Mouse (Mus musculus): ENCODE results near the gene Stk39. TPM values are rescaled to one million over a fixed set of nuclear protein-coding genes. Genes with fewer than 3 reads are reported as not detected.

Gene Stk39
- polyA plus RNA-seq (2015; fragmentation: Nextera tagmentation; extraction: Ambion mirVana) = 19.9 and 20.0 TPM in 2 replicates

- ATAC-seq (replicated peaks; ENCODE audit: low FRiP score) = peak; percentile 87
- Histone ChIP-seq H3K27me3 (0 out of 2 replicates have a peak, but pooled peaks cover 3% of the 10 kb centered on the region), H3K27ac (peak within 1 kb of the TSS; percentile 96), H3K4me3 (replicated peaks) (peak within 1 kb of the TSS; percentile 91), H3K4me1 (peaks cover 36% of the 10 kb centered on the region), H3K9ac (peak within 1 kb of the TSS; percentile 93), H3K9me3 (replicated peaks) (no peaks in the 10 kb centered on the region), H3K4me2 (peak within 1 kb of the TSS; percentile 92), H3K36me3 (no peaks in the 10 kb centered on the region)
- WGBS = under 1% methylated on average over 52 of the region's 99 CpGs
Measured at GRCm38 (mm10) chr2:68471759-68472550, at the start of gene Stk39. Gene Stk39, minus strand, starts transcription at chr2:68472268.

- ATAC-seq (replicated peaks; ENCODE audit: low FRiP score) = no peak
- Histone ChIP-seq H3K27ac (no peak overlapping the region), H3K9ac (no peak overlapping the region), H3K27me3 (no peaks in the 10 kb centered on the region), H3K36me3 (no peaks in the 10 kb centered on the region), H3K9me3 (replicated peaks) (no peaks in the 10 kb centered on the region), H3K4me1 (no peaks in the 10 kb centered on the region), H3K4me2 (no peak overlapping the region), H3K4me3 (replicated peaks) (no peak overlapping the region)
- 77% methylated on average over 2 of the region's 2 CpGs for WGBS
Measured at GRCm38 (mm10) chr2:68515409-68515808, 43.3 kb upstream of the Stk39 start.

- Histone ChIP-seq H3K9me3 (replicated peaks) (no peaks in the 10 kb centered on the region), H3K4me1 (0 out of 2 replicates have a peak, but pooled peaks cover 2% of the 10 kb centered on the region), H3K27me3 (no peaks in the 10 kb centered on the region), H3K4me3 (replicated peaks) (no peak overlapping the region), H3K4me2 (no peak overlapping the region), H3K9ac (no peak overlapping the region), H3K36me3 (no peaks in the 10 kb centered on the region), H3K27ac (no peak overlapping the region)
- ATAC-seq (replicated peaks; ENCODE audit: low FRiP score) = no peak
- 43% methylated on average over 2 of the region's 2 CpGs for WGBS
Measured at GRCm38 (mm10) chr2:68503202-68503601, 31.1 kb upstream of the Stk39 start.

GRCm38 (mm10) chr2:68502734-68503133 is 30.7 kb upstream of the Stk39 start:
- Histone ChIP-seq H3K4me1 (0 out of 2 replicates have a peak, but pooled peaks cover 2% of the 10 kb centered on the region), H3K9ac (no peak overlapping the region), H3K4me2 (no peak overlapping the region), H3K27ac (no peak overlapping the region), H3K9me3 (replicated peaks) (no peaks in the 10 kb centered on the region), H3K27me3 (no peaks in the 10 kb centered on the region), H3K4me3 (replicated peaks) (no peak overlapping the region), H3K36me3 (no peaks in the 10 kb centered on the region)
- WGBS = 50% methylated on average over 4 of the region's 4 CpGs
- no peak for ATAC-seq (replicated peaks; ENCODE audit: low FRiP score)

GRCm38 (mm10) chr2:68502236-68502635 is 30.2 kb upstream of the Stk39 start:
- 41% methylated on average over 2 of the region's 2 CpGs for whole genome bisulfite sequencing
- no peaks in the 10 kb centered on the region for H3K9me3 ChIP-seq (replicated peaks)

GRCm38 (mm10) chr2:68486275-68486674 is 14.2 kb upstream of the Stk39 start:
- Histone ChIP-seq H3K9ac (no peak overlapping the region), H3K4me3 (replicated peaks) (no peak overlapping the region), H3K9me3 (replicated peaks) (no peaks in the 10 kb centered on the region), H3K36me3 (no peaks in the 10 kb centered on the region), H3K27me3 (no peaks in the 10 kb centered on the region), H3K4me1 (no peaks in the 10 kb centered on the region), H3K27ac (no peak overlapping the region), H3K4me2 (no peak overlapping the region)
- no peak for ATAC-seq (replicated peaks; ENCODE audit: low FRiP score)
- 86% methylated on average over 4 of the region's 4 CpGs for WGBS

More at GRCm38 (mm10) chr2:68502236-68502635, 30.2 kb upstream of the Stk39 start:
- H3K27me3 ChIP-seq = no peaks in the 10 kb centered on the region
- no peak overlapping the region for H3K9ac ChIP-seq
- no peak overlapping the region for H3K27ac ChIP-seq
- H3K4me1 ChIP-seq = 0 out of 2 replicates have a peak, but pooled peaks cover 2% of the 10 kb centered on the region
- no peak overlapping the region for H3K4me2 ChIP-seq
- no peak overlapping the region for H3K4me3 ChIP-seq (replicated peaks)
- ATAC-seq (replicated peaks; ENCODE audit: low FRiP score) = no peak
- no peaks in the 10 kb centered on the region for H3K36me3 ChIP-seq

GRCm38 (mm10) chr2:68485141-68485540 is 13.1 kb upstream of the Stk39 start:
- H3K4me1 ChIP-seq = no peaks in the 10 kb centered on the region
- 30% methylated on average over 4 of the region's 4 CpGs for WGBS
- no peak for ATAC-seq (replicated peaks; ENCODE audit: low FRiP score)

GRCm38 (mm10) chr2:68482896-68483295 is 10.8 kb upstream of the Stk39 start:
- Histone ChIP-seq H3K9ac (no peak overlapping the region), H3K27ac (no peak overlapping the region), H3K4me2 (no peak overlapping the region), H3K36me3 (no peaks in the 10 kb centered on the region), H3K9me3 (replicated peaks) (no peaks in the 10 kb centered on the region), H3K27me3 (no peaks in the 10 kb centered on the region), H3K4me1 (no peaks in the 10 kb centered on the region), H3K4me3 (replicated peaks) (no peak overlapping the region)
- ATAC-seq (replicated peaks; ENCODE audit: low FRiP score) = no peak
- WGBS = 92% methylated on average over 5 of the region's 5 CpGs

More at GRCm38 (mm10) chr2:68485141-68485540, 13.1 kb upstream of the Stk39 start:
- no peaks in the 10 kb centered on the region for H3K36me3 ChIP-seq
- H3K4me3 ChIP-seq (replicated peaks) = no peak overlapping the region
- H3K27ac ChIP-seq = no peak overlapping the region
- no peak overlapping the region for H3K9ac ChIP-seq
- no peaks in the 10 kb centered on the region for H3K9me3 ChIP-seq (replicated peaks)
- H3K4me2 ChIP-seq = no peak overlapping the region
- H3K27me3 ChIP-seq = no peaks in the 10 kb centered on the region

- Histone ChIP-seq H3K36me3 (no peaks in the 10 kb centered on the region), H3K9ac (no peak overlapping the region), H3K9me3 (replicated peaks) (no peaks in the 10 kb centered on the region), H3K4me3 (replicated peaks) (no peak overlapping the region), H3K4me1 (no peaks in the 10 kb centered on the region), H3K4me2 (no peak overlapping the region), H3K27ac (no peak overlapping the region), H3K27me3 (0 out of 2 replicates have a peak, but pooled peaks cover 2% of the 10 kb centered on the region)
- WGBS = 86% methylated on average over 10 of the region's 10 CpGs
- no peak for ATAC-seq (replicated peaks; ENCODE audit: low FRiP score)
Measured at GRCm38 (mm10) chr2:68479823-68480222, 7.8 kb upstream of the Stk39 start.

- ATAC-seq (replicated peaks; ENCODE audit: low FRiP score) = no peak
- Histone ChIP-seq H3K9me3 (replicated peaks) (no peaks in the 10 kb centered on the region), H3K27me3 (0 out of 2 replicates have a peak, but pooled peaks cover 3% of the 10 kb centered on the region), H3K4me1 (peaks cover 29% of the 10 kb centered on the region), H3K27ac (peak overlapping the region; percentile 96; the same call in 1 of the 2 replicates), H3K9ac (no peak overlapping the region), H3K4me3 (replicated peaks) (no peak overlapping the region), H3K4me2 (peak overlapping the region; percentile 92), H3K36me3 (no peaks in the 10 kb centered on the region)
- 30% methylated on average over 4 of the region's 4 CpGs for WGBS
Measured at GRCm38 (mm10) chr2:68472921-68473320, 853 bp upstream of the Stk39 start.

GRCm38 (mm10) chr2:68472551-68472910 is 463 bp upstream of the Stk39 start:
- peak overlapping the region; percentile 96 for H3K27ac ChIP-seq
- H3K9me3 ChIP-seq (replicated peaks) = no peaks in the 10 kb centered on the region
- peak overlapping the region; percentile 91 for H3K4me3 ChIP-seq (replicated peaks)
- ATAC-seq (replicated peaks; ENCODE audit: low FRiP score) = peak; percentile 22; the same call in 1 of the 2 replicates
- H3K27me3 ChIP-seq = 0 out of 2 replicates have a peak, but pooled peaks cover 3% of the 10 kb centered on the region
- 7% methylated on average over 5 of the region's 5 CpGs for WGBS
- no peaks in the 10 kb centered on the region for H3K36me3 ChIP-seq
- 0 out of 2 replicates have a peak overlapping the region, but pooled peaks have one; percentile 93 for H3K9ac ChIP-seq
- peaks cover 30% of the 10 kb centered on the region for H3K4me1 ChIP-seq
- peak overlapping the region; percentile 92 for H3K4me2 ChIP-seq
